Mouse (Mus musculus): ENCODE data around the gene Ankrd55.

DNA sequence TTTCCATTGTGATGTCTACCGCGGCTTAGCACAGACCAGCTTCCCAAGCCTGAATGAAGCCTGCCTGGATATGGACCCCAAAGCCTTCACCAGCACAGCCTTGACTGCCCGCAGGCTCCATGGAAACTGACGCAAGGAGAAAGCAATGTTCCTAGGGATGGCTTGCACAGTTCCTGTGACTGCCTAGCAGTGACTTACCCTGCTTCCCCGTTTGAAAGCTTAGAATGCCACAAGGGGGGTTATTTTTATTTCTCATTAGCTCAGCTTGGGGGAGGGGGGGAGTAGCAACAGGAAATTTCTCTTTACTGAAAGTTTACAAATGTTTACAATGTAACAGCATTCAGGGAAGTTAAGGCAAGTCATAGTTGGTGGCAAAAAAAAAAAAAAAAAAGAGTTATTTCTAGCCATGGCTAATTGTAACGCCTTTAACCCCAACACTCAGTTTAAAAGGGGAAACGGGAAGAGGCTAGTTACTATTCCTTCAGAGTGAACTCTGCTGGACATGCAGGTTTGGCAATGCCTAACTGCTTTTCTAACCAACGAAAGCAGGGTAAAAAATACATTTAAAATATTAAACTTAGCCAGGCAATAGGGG, 56.1 kb downstream of the Ankrd55 start:
- TF ChIP-seq POLR2A (IDR thresholded peaks at IDR 0.05; ENCODE audit: low read depth, low read length) (no peak), CTCF (IDR thresholded peaks at IDR 0.05; ENCODE audit: borderline replicate concordance, insufficient read depth, low read length) (no peak)

Data from embryonic fibroblast, embryonic 13.5 days (primary cell).